Mouse (Mus musculus) hindbrain, embryonic 10.5 days (tissue): Measurements from ENCODE around the gene Dnaja4. TPM values are rescaled to one million over a fixed set of nuclear protein-coding genes. Genes with fewer than 3 reads are reported as not detected.

ENCODE experiments used
- DNase-seq: peaks from one replicate; pipeline ENCODE4 v3.0.0-alpha.2; 2017; ENCODE audit warnings: low spot score
- H3K27ac ChIP-seq: fragments of 300-500 bp; sonication (generic); 2 replicates; pipeline ENCODE4 v1.5.1; 2016; ENCODE audit warnings: mild to moderate bottlenecking, moderate library complexity
- H3K27me3 ChIP-seq: fragments of 300-500 bp; sonication (generic); 2 replicates; pipeline ENCODE4 v1.6.1; 2016; ENCODE audit warnings: mild to moderate bottlenecking; ENCODE audit not compliant: poor library complexity, insufficient read depth, severe bottlenecking
- H3K36me3 ChIP-seq: fragments of 300-500 bp; sonication (generic); 2 replicates; pipeline ENCODE4 v1.6.1; 2016; ENCODE audit warnings: mild to moderate bottlenecking, moderate library complexity
- H3K4me1 ChIP-seq: fragments of 300-500 bp; sonication (generic); replicated peaks from 2 replicates; pipeline ENCODE4 v1.6.1; 2016; ENCODE audit warnings: mild to moderate bottlenecking
- H3K4me3 ChIP-seq: fragments of 300-500 bp; sonication (generic); 2 replicates; pipeline ENCODE4 v1.5.1; 2016; ENCODE audit warnings: mild to moderate bottlenecking, moderate library complexity
- H3K9me3 ChIP-seq: fragments of 300-500 bp; sonication (generic); 2 replicates; pipeline ENCODE4 v1.6.1; 2016; ENCODE audit warnings: mild to moderate bottlenecking, moderate library complexity
- WGBS: fragments of 180-500 bp; shearing (Covaris S2); methylation state at CpG from one replicate; pipeline ENCODE4 v1.1.7; 2016; 5-methylcytosine and 5-hydroxymethylcytosine counted together
- polyA plus RNA-seq: library from polyadenylated mRNA; unstranded; fragments of >200 nt; fragmentation: Nextera tagmentation; extraction: Ambion mirVana; gene quantifications from 2 replicates; pipeline ENCODE4 v1.2.1, GENCODE M21; 2016

The Dnaja4 gene
- polyA plus RNA-seq, 1 experiment from 2014 or later: 4.5 TPM

DNA sequence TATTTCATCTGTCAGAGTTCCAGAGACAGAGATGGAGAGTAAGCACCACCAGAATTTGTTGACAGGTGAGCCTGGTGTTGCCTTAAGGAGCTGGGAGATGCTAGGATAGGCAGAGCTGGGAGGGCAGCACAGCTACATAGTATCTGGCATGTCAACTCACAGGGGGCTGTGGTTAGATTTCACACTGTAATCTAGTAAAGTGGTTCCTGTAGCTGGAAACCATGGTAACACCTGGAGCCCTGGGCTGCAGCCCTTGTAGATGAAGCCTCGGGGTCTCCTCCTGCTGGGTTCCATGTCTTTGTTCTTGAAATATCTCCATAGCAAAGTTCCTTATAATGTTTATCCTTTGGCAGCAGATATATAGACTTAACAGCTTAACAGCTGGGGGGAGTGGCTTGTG lies 6.9 kb downstream of the Dnaja4 start:
- Histone ChIP-seq H3K4me1 (peaks cover 2% of the 10 kb centered on the region; the same call in 1 of the 2 replicates), H3K27ac (no peak overlapping the region), H3K9me3 (no peaks in the 10 kb centered on the region), H3K36me3 (peaks cover 5% of the 10 kb centered on the region; the same call in 1 of the 2 replicates), H3K27me3 (peaks cover 14% of the 10 kb centered on the region), H3K4me3 (no peak overlapping the region)
- WGBS: 50% methylated on average over 1 of the region's 1 CpGs
- no peak for DNase-seq

DNA sequence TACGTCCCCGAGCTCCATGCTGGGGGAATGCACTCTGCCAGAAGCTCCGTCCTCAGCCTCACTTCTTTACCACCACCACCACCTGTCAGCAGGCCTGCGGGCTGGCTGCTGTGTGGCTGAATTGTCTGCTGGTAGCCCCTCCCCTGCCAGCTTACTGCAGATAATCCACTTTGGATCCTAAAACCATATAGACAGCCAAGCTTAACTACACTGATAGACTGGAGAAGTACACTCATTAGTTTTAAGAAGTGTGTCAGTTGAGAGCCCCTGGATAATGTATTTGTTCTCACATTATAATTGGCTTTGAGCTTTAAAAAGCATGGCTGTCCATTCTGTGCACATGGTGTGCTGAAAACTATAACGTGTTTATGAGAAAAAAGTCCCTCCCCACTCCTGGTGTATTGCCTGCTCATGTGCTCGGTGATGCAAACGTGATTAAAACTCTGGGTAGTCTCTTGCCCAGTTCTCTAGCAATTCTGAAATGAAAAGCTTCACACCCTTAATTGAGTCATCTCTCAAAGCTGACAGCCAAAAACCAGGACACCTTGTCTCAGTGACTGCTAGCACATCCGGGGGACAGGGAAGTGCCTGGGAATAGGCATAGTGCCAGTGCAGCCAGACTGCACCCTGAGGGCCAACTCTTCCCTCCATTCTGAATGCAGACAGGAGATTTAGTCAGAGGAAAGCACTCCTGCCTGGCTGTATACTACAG lies 8.8 kb downstream of the Dnaja4 start:
- 73% methylated on average over 8 of the region's 8 CpGs for WGBS
- Histone ChIP-seq H3K27ac (no peak overlapping the region), H3K9me3 (no peaks in the 10 kb centered on the region), H3K36me3 (peaks cover 24% of the 10 kb centered on the region), H3K27me3 (no peaks in the 10 kb centered on the region; the same call in 1 of the 2 replicates), H3K4me3 (no peak overlapping the region), H3K4me1 (peaks cover 2% of the 10 kb centered on the region; the same call in 1 of the 2 replicates)
- DNase-seq: no peak

DNA sequence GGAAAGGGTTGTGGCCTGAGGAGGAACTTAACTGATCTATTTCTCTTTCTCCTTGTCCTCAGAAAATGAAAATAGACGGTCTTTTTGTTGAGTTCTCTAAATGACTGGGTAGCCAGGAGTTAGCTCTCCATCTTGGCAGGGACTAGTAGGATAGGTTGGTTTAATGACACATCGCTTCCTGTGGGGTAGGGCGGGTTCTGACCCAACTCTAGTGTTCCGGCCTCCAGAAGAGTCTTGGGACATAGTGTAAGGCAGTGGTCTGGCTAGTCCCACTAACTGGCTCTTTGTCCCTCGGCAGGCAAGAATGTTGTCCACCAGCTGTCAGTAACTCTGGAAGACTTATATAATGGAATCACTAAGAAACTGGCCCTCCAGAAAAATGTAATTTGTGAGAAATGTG lies 9.4 kb downstream of the Dnaja4 start:
- H3K4me3 ChIP-seq: no peak overlapping the region
- no peaks in the 10 kb centered on the region for H3K9me3 ChIP-seq
- no peak overlapping the region for H3K27ac ChIP-seq
- H3K36me3 ChIP-seq: peaks cover 31% of the 10 kb centered on the region
- no peak for DNase-seq
- WGBS: 84% methylated on average over 5 of the region's 5 CpGs
- no peaks in the 10 kb centered on the region; the same call in 1 of the 2 replicates for H3K27me3 ChIP-seq
- H3K4me1 ChIP-seq: peaks cover 2% of the 10 kb centered on the region; the same call in 1 of the 2 replicates

DNA sequence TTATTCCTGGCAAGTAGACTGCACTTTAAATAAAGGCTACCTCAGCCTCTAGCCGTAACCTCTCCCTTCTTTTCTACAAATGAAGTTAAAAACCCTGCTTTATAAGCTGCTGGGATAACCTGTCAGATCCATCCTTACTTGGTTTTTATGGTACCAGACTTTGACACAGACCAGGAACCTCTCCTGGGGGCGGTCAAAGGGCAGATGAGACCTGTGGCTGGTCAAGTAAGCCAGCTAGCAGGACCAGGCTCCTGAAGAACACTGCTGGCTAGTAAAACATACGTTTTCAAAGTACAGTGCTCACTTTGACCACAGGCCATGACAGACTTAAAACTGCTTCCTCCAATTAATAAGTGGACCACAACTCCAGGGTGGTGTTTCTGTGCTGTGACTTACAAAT lies 17.1 kb downstream of the Dnaja4 start:
- H3K4me3 ChIP-seq: no peak overlapping the region
- H3K36me3 ChIP-seq: peaks cover 100% of the 10 kb centered on the region
- no peak for DNase-seq
- no peaks in the 10 kb centered on the region for H3K27me3 ChIP-seq
- no peaks in the 10 kb centered on the region for H3K9me3 ChIP-seq
- H3K27ac ChIP-seq: no peak overlapping the region
- no peaks in the 10 kb centered on the region for H3K4me1 ChIP-seq
- WGBS: 96% methylated on average over 3 of the region's 3 CpGs

DNA sequence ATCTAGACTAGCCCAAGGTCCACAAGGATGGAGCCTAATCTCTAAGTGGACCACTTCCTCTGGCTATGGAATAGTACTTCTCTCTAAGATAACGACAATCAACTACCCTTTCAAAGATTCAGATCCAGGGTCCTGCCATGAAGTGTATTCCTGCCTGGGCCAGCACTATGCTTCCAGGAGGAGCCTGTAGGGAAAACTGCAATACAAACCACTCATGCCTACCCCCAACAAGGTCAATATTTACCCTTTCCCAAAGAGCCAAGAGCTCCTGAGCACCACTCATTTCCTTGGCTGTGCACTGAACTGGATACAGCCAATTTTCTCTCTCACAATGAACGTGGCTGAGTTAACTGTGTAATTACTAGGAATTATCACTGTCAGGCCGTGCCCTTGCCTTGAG lies 18.9 kb downstream of the Dnaja4 start:
- Histone ChIP-seq H3K9me3 (no peaks in the 10 kb centered on the region), H3K4me3 (no peak overlapping the region), H3K36me3 (peaks cover 98% of the 10 kb centered on the region), H3K4me1 (no peaks in the 10 kb centered on the region), H3K27me3 (no peaks in the 10 kb centered on the region), H3K27ac (no peak overlapping the region)
- DNase-seq: no peak
- WGBS: 88% methylated on average over 3 of the region's 3 CpGs

DNA sequence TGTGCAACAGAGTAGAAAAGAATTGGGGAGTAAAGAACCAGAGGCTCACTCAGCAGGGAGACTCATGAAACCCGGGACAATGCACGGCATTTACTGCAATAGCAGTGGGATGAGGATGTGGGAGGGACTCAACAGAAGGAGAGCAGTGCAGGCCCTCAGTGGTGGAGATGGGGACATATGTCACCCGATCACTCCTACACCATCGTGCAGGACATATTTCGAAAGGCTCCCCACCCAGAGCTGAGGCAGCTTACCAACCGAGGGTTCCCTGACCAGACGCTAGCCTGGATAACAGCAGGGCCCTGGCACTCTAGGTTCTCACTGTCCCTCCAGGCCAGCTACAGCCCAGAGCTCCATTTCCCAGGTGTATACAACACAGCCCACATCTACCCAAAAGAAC lies 23.5 kb downstream of the Dnaja4 start:
- H3K4me1 ChIP-seq: no peaks in the 10 kb centered on the region
- no peak for DNase-seq
- no peak overlapping the region for H3K27ac ChIP-seq
- peaks cover 98% of the 10 kb centered on the region for H3K36me3 ChIP-seq
- no peaks in the 10 kb centered on the region for H3K9me3 ChIP-seq
- H3K27me3 ChIP-seq: no peaks in the 10 kb centered on the region
- no peak overlapping the region for H3K4me3 ChIP-seq
- WGBS: 93% methylated on average over 7 of the region's 7 CpGs

DNA sequence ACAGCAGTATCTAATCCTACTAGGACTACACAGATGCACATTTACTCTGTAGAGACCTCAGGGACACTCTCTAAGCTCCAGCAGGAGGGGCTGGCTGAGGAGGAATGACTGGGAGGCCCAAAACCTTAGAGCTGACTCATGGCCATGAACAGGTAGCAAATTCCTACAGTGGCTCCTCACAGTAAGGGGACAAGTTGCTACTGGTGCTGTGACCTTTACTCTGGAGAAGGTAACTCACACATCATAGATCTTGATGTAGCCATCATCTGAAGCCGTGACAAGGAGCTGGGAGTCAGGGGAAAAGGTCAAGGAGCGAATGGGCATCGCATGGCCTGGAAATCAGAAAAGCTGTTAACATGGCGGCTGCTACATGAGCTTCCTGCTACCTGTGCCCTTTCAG lies 23.9 kb downstream of the Dnaja4 start:
- Histone ChIP-seq H3K27ac (no peak overlapping the region), H3K9me3 (no peaks in the 10 kb centered on the region), H3K36me3 (peaks cover 98% of the 10 kb centered on the region), H3K27me3 (no peaks in the 10 kb centered on the region), H3K4me1 (no peaks in the 10 kb centered on the region), H3K4me3 (no peak overlapping the region)
- DNase-seq: no peak
- 93% methylated on average over 4 of the region's 4 CpGs for WGBS

DNA sequence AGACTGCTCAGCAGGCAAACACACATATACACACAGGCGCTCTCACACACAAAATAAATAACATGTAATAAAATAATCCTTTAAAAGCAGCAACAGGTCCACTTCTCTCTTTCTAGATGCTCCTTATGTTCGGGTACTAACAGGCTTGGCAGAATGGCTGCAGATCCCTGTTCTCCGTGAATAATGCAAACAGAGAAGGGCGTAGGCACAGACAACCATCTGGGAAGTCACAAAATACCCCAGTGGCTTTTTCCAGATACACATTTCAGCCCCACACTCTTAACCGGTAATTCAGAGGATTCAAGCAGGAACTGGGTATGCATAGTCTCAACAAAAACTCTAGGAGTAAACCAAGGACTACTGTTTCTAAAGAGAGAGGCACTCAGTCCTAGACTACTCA lies 27.6 kb downstream of the Dnaja4 start:
- Histone ChIP-seq H3K27me3 (no peaks in the 10 kb centered on the region), H3K4me1 (no peaks in the 10 kb centered on the region), H3K9me3 (no peaks in the 10 kb centered on the region), H3K36me3 (peaks cover 93% of the 10 kb centered on the region), H3K4me3 (no peak overlapping the region), H3K27ac (no peak overlapping the region)
- WGBS: 88% methylated on average over 5 of the region's 5 CpGs
- DNase-seq: no peak

DNA sequence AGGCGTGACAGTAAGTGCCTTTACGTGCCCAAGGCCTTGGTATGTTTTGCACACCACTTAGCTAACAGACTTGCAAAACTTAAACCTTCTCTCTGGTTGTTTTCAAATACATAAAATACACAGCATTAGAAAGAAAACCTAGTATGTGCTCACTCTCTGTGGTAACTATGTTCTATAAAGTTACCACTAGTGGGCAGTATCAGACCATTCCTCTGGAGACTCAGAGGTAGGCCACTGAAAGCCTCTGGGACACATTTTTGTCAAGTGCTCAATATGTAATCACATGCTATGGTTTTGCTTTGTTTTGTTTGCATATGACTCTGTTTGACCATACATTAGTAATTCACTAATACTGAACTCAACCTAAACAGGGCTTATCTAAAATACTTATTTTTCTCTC lies 33.4 kb downstream of the Dnaja4 start:
- WGBS: 87% methylated on average over 2 of the region's 2 CpGs

DNA sequence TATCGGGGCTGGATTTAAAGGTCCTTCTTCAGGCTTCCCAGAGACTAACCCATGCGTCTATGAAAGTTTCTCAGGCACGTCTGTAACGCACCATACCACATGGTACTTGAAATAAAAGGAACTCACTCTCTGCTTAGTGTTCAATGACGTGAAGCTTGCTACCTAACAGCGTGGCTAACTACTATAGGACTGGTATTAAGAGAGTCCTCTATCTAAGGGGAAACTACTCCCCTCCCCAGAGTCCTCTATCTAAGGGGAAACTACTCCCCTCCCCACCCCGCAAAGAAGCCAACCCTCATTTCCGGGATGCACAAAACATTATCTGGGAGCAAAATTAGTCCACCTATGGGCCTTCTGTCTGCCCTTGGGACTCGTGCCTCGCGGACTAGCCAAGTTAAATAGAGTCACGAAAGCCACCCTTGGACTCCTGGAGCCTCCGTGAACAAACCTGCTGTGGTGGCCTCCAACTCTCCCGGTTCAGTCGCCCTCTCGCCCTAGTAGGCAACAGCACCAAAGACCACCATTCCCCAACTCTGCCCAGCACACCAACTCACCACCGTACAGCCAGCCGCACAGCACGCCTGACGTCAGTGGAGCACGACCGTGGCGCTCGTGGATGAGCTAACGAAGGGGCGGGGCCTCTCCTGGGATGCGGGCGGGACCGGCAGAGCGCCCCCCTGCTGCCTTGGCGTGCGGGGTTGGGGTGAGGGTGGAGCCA lies 35.4 kb downstream of the Dnaja4 start, which contains the start of gene Wdr61:
Gene Wdr61 (minus strand): TSS at position 599 of the 718 bp plus-strand sequence.
- no peaks in the 10 kb centered on the region for H3K9me3 ChIP-seq
- peak; percentile 98 for DNase-seq
- peaks cover 32% of the 10 kb centered on the region for H3K4me1 ChIP-seq
- peak within 1 kb of the TSS; percentile 69 for H3K4me3 ChIP-seq
- peak within 1 kb of the TSS; percentile 86 for H3K27ac ChIP-seq
- 2% methylated on average over 32 of the region's 32 CpGs for WGBS
- peaks cover 16% of the 10 kb centered on the region for H3K36me3 ChIP-seq
- no peaks in the 10 kb centered on the region for H3K27me3 ChIP-seq

More for the DNA sequence above, 33.4 kb downstream of the Dnaja4 start:
- peaks cover 36% of the 10 kb centered on the region for H3K36me3 ChIP-seq
- no peak overlapping the region for H3K27ac ChIP-seq
- peaks cover 24% of the 10 kb centered on the region for H3K4me1 ChIP-seq
- no peaks in the 10 kb centered on the region for H3K27me3 ChIP-seq
- DNase-seq: no peak
- H3K9me3 ChIP-seq: no peaks in the 10 kb centered on the region
- no peak overlapping the region for H3K4me3 ChIP-seq

DNA sequence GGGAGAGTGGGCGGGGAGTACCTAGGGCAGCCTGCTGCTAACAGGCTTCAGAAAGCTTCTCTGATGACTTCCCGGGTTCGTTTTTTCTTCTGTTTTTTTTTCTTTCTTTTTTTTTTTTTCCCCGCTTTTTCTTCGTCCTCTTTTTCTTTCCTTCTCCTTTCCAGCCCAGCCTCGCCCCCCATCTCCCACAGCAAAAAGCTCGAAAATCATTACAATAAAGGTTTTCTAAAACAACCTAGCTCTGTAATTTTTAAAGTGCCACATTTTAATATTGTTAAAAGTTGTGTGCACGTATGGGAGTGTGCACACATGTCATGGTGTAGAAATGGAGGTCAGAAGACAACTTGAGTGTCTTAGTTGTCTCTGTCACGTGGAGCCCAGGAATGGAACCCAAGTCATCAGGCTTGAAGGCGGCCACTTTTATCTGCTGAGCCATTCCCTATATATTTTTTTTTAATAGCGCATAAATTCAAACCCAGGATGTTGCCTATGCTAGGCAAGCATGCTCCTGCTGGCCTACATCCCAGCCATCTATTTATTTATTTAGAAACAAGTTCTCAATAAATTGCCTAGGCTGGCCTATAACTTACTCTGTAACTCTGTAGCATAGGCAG lies 36.1 kb downstream of the Dnaja4 start:
- WGBS: 22% methylated on average over 11 of the region's 11 CpGs
- Histone ChIP-seq H3K4me3 (peak overlapping the region; percentile 69), H3K27me3 (no peaks in the 10 kb centered on the region), H3K36me3 (peaks cover 9% of the 10 kb centered on the region), H3K4me1 (peaks cover 39% of the 10 kb centered on the region), H3K27ac (peak overlapping the region; percentile 86), H3K9me3 (no peaks in the 10 kb centered on the region)
- no peak for DNase-seq

DNA sequence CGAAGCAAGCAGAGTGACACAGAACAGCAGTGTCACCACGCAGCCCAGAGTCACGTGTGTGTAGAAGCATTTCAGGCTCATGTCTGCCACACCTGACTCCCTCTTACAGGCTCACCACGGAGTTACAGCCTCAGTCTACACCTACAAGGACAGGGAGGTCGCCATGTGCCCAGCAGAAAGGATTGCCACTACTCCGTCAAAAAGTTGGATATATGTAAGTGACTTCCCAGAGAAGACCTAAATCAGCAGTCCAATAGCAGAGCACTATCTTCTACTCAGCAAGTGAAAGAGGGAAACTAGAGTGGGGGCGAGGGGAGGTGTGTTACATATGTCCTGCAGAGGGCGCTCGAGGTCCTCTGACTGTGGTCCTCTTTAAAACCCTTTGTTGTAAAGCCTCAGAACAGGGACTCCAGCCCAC lies 37.6 kb downstream of the Dnaja4 start:
- H3K36me3 ChIP-seq: no peaks in the 10 kb centered on the region
- no peaks in the 10 kb centered on the region for H3K9me3 ChIP-seq
- 18% methylated on average over 9 of the region's 9 CpGs for WGBS
- no peaks in the 10 kb centered on the region for H3K27me3 ChIP-seq
- peak; percentile 80 for DNase-seq
- H3K4me1 ChIP-seq: peaks cover 53% of the 10 kb centered on the region
- H3K4me3 ChIP-seq: no peak overlapping the region
- peak overlapping the region; percentile 73 for H3K27ac ChIP-seq

DNA sequence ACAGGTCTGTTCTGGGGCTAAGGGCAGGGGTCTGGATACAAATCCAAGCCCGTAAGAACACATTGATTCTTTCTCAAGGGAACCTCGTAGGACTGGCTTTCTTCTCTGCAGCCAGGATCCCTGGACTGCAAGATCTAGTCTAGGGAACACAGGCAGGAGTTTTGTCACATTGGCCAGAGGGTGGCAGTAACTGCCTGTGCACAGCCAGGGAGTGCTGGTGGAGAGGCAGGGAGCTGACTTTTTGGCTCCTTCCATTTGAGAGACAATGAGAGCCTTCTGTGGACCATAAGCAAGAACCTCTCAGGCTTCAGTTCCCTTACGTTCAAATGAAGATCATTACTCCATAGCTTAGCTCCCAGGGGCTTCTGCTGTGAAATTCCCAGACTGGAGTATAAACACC lies 39.7 kb downstream of the Dnaja4 start:
- Histone ChIP-seq H3K36me3 (no peaks in the 10 kb centered on the region), H3K4me1 (peaks cover 50% of the 10 kb centered on the region), H3K9me3 (no peaks in the 10 kb centered on the region), H3K4me3 (no peak overlapping the region), H3K27me3 (no peaks in the 10 kb centered on the region), H3K27ac (peak overlapping the region; percentile 69)
- DNase-seq: peak; percentile 78
- WGBS: 19% methylated on average over 3 of the region's 3 CpGs
